Mouse (Mus musculus) c-Kit-positive CD71-positive TER-119-negative erythroid progenitor cells, embryonic 14.5 days (primary cell): ENCODE data around the gene Timm29.
A peak's percentile ranks its signal among the peaks of the same experiment; 100 is the strongest.

ENCODE experiments used
- DNase-seq: peaks from one replicate; pipeline ENCODE4 v3.0.0-alpha.2; 2013; ENCODE audit warnings: low read depth

Gene Timm29

GRCm38 (mm10) chr9:21616232-21616781 lies 23.8 kb downstream of the Timm29 start:
- no peak for DNase-seq

- DNase-seq = no peak
These were observed 24.5 kb downstream of the Timm29 start for GRCm38 (mm10) chr9:21617066-21617465.

DNA sequence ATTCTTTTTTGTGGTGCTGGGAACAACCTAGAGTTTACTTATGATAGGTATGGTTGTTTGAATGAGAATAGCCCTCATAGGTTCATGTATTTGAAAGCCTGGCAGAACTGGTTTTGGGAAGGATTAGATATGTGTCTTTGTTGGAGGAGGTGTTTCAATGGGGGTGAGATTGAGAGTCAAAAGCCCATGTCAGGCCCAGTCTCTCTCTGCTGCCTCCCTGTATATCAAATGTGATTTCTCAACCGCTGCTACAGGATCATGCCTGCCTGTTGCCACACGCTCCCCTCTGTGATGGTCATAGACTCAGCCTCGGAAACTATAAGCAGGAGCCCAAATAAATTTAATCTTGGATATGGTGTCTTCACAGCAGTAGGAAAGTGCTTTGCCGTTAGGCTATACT lies 27.7 kb downstream of the Timm29 start:
- no peak for DNase-seq

DNA sequence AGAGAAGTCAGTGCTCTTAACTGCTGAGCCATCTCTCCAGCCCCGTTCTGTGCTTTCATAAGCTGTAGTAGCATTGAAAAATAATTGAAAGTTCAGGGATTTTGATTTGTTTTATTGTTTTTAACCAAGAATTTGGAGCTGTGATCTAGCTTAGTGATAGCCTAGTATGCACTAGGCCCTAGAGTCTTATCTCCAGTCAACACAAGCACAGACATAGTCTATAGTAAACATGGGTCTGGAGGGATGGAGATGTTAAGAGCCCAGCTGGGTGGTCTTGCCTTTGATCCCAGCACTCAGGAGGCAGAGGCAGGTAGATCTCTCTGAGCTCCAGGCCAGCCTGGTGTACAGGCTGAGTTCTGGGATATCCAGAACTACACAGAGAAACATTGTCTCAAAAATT lies 30.2 kb downstream of the Timm29 start:
- no peak for DNase-seq

GRCm38 (mm10) chr9:21625342-21626339 lies 33.1 kb downstream of the Timm29 start:
- DNase-seq = no peak

DNA sequence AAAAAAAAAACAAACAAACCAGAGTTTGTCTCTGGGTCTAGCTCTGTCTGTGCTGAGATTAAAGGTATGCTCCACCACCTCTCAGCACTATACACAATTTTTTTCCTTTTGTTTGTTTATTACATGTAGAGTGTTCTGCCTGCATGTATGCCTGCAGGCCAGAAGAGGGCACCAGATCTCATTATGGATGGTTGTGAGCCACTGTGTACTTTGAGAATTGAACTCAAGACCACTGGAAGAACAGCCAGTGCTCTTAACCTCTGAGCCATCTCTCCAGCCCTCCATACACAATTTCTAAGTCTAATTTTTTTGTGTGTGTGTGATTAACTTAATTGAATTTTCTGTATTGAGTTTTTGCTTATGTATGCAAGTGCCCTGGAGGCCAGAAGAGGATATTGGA lies 34.0 kb downstream of the Timm29 start:
- DNase-seq = no peak

- no peak for DNase-seq
These were observed 34.7 kb downstream of the Timm29 start for GRCm38 (mm10) chr9:21627145-21627795.

DNA sequence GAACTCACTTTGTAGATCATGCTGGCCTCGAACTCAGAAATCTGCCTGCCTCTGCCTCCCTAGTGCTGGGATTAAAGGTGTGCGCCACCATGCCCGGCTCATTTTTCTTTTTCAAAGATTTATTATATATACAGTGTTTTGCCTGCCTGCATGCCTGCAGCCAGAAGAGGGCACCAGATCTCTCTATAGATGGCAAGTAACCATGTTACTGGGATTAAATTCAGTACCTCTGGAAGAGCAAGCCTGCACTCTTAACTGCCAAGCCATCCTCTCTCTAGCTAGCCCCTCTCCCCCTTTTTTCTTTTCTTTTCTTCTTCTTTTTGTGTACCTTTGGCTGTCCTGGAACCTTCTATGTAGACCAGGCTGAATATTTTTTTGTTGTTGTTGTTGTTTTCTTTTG lies 38.2 kb downstream of the Timm29 start:
- peak; percentile 40 for DNase-seq

DNA sequence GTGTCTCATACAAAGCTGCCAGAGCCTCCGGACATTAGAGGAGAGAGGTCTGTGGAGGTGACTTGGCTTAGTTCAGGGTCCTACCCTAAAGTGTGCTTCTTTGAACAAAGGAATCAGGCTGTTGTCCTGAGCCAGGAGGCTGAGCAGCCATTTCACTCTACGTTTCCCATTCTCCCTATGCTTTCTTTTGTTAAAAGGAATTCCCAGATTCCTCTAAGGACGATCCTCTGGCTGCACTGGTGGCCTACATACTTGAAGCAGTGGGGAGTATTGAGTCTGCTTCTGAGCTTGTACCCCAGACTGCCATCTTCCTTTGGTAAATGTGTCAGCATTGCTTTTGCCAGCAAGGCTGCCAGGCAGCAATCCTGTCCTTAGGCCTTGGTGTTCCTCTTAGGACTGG lies 40.6 kb downstream of the Timm29 start:
- DNase-seq = no peak

- DNase-seq = no peak
These were observed 43.1 kb downstream of the Timm29 start for GRCm38 (mm10) chr9:21635639-21636038.

DNA sequence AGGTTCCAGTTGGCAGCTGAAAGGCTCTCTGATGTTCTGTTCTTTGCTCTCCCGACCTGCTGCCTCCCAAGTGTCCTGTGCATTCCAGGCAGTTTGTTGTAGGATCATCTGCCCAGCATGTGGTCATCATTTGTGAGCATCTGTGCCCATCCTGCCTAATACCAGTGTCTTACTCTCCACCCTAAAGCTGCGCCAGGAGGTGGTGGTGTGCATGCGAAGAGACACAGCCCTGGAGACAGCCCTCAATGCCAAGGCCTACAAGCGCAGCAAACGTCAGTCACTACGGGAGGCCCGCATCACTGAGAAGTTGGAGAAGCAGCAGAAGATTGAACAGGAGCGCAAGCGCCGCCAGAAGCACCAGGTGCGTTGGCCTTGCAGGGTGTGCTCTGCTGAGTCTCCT lies 46.5 kb downstream of the Timm29 start:
- no peak for DNase-seq
